Mouse (Mus musculus) lung, adult 18-20 months (tissue): ENCODE data around the gene Eya3.
"Not testable (repeated sequence)": the region's sequence is repeated elsewhere in the genome, so short reads cannot be mapped to it uniquely, and the experiment has no call there.

ENCODE experiments used
- DNase-seq, 2 experiments: peaks; one replicate each; pipeline ENCODE4 v3.0.0; 2022; ENCODE audit warnings: mixed read lengths in 2 of 2

The Eya3 gene

GRCm38 (mm10) chr4:132638461-132639190 lies at the start of gene Eya3:
Gene Eya3, plus strand, starts transcription at chr4:132638987.
- DNase-seq: peak; percentile 95 to 97

- no peak for DNase-seq
These were observed 48.1 kb upstream of the Eya3 start for GRCm38 (mm10) chr4:132590642-132591041.

GRCm38 (mm10) chr4:132592958-132593357 lies 45.8 kb upstream of the Eya3 start:
- DNase-seq: peak; percentile 45 to 60

GRCm38 (mm10) chr4:132594191-132594590 lies 44.6 kb upstream of the Eya3 start:
- DNase-seq: no peak

GRCm38 (mm10) chr4:132598861-132599260 lies 39.9 kb upstream of the Eya3 start:
- DNase-seq: no peak

- no peak for DNase-seq
These were observed 39.0 kb upstream of the Eya3 start for GRCm38 (mm10) chr4:132599764-132600163.

GRCm38 (mm10) chr4:132600465-132600864 lies 38.3 kb upstream of the Eya3 start:
- DNase-seq: peak in 1 of 2 experiments; percentile 26

- DNase-seq: not testable (repeated sequence)
These were observed 37.5 kb upstream of the Eya3 start for GRCm38 (mm10) chr4:132601242-132601641.

GRCm38 (mm10) chr4:132603468-132603867 lies 35.3 kb upstream of the Eya3 start:
- no peak for DNase-seq

- DNase-seq: peak in 1 of 2 experiments; percentile 29
These were observed 33.0 kb upstream of the Eya3 start for GRCm38 (mm10) chr4:132605816-132606215.

- DNase-seq: no peak
These were observed 30.6 kb upstream of the Eya3 start for GRCm38 (mm10) chr4:132608147-132608546.

GRCm38 (mm10) chr4:132610301-132610984 lies 28.3 kb upstream of the Eya3 start:
- no peak for DNase-seq

GRCm38 (mm10) chr4:132611320-132611719 lies 27.5 kb upstream of the Eya3 start:
- DNase-seq: no peak

GRCm38 (mm10) chr4:132617873-132618272 lies 20.9 kb upstream of the Eya3 start:
- DNase-seq: peak; percentile 29 to 46

GRCm38 (mm10) chr4:132618850-132619375 lies 19.9 kb upstream of the Eya3 start:
- peak; percentile 24 to 25 for DNase-seq

- no peak for DNase-seq
These were observed 18.7 kb upstream of the Eya3 start for GRCm38 (mm10) chr4:132620134-132620533.

- no peak for DNase-seq
These were observed 17.3 kb upstream of the Eya3 start for GRCm38 (mm10) chr4:132621287-132622068.

- no peak for DNase-seq
These were observed 14.6 kb upstream of the Eya3 start for GRCm38 (mm10) chr4:132624034-132624657.

- peak in 1 of 2 experiments; percentile 25 for DNase-seq
These were observed 10.0 kb upstream of the Eya3 start for GRCm38 (mm10) chr4:132628830-132629229.

- DNase-seq: no peak
These were observed 2.8 kb upstream of the Eya3 start for GRCm38 (mm10) chr4:132635971-132636370.

- peak in 1 of 2 experiments; percentile 20 for DNase-seq
These were observed 2.2 kb upstream of the Eya3 start for GRCm38 (mm10) chr4:132636554-132636953.

GRCm38 (mm10) chr4:132639191-132639713 lies 465 bp downstream of the Eya3 start:
- DNase-seq: peak; percentile 20 to 30
